ENCODE assay signal across 20 mouse cellular contexts in genomic region chr10:7923433-7923832, GRCm38 (mm10).
"Had no signal": no experiment of that assay in that cellular context is flagged by ENCODE, and none has a peak within 500 bp of the region (broad histone marks: within the 10 kb centered on the region; RNA-seq: fewer than 3 reads in every experiment).

No protein-coding gene starts in this region.

- H3K9me3 ChIP-seq: megakaryocyte, embryonic 14.5 days; midbrain, embryonic 10.5 days; midbrain, embryonic 13.5 days; neural tube, embryonic 13.5 days had no signal

- H3K27ac ChIP-seq: liver, embryonic 14.5 days; macrophage; midbrain, embryonic 10.5 days; midbrain, embryonic 13.5 days; neural tube, embryonic 13.5 days; stomach, postnatal 0 days had no signal

- H3K4me2 ChIP-seq: lung, embryonic 14.5 days; midbrain, embryonic 13.5 days; neural tube, embryonic 13.5 days had no signal

- H3K9ac ChIP-seq: liver, embryonic 14.5 days; liver, postnatal 0 days; lung, embryonic 14.5 days; midbrain, embryonic 13.5 days; neural tube, embryonic 13.5 days had no signal

- H3K4me3 ChIP-seq: megakaryocyte, embryonic 14.5 days; midbrain, embryonic 10.5 days; midbrain, embryonic 13.5 days; myocyte; neural tube, embryonic 13.5 days had no signal

- DNase-seq: kidney, adult 18-20 months; kidney, adult 9 months; kidney, postnatal 14 days; kidney, postnatal 4 days; liver, postnatal 0 days; lung, embryonic 14.5 days; retina, postnatal 1 day; thymus, adult 2 months; thymus, postnatal 14 days; thymus, postnatal 4 days had no signal

- H3K4me1 ChIP-seq: midbrain, embryonic 10.5 days; midbrain, embryonic 13.5 days; neural tube, embryonic 13.5 days had no signal

- H3K27me3 ChIP-seq: megakaryocyte, embryonic 14.5 days; midbrain, embryonic 13.5 days; neural tube, embryonic 13.5 days had no signal

- ATAC-seq: liver, postnatal 0 days; lung, postnatal 0 days; midbrain, embryonic 13.5 days; midbrain, embryonic 16.5 days had no signal
